Comparison of ENCODE assay signal across 19 mouse cellular contexts in genomic region chrX:31158534-31159085, GRCm38 (mm10). TPM values are rescaled to one million over a fixed set of nuclear protein-coding genes. Genes with fewer than 3 reads are reported as not detected.
"Had no signal": no experiment of that assay in that cellular context is flagged by ENCODE, and none has a peak within 500 bp of the region (broad histone marks: within the 10 kb centered on the region; RNA-seq: fewer than 3 reads in every experiment).

No protein-coding gene starts in this region.

RNA-seq across cellular contexts. Expression of gene Btbd35f29, which starts 41.1 kb away (rescaled TPM):
- total RNA-seq: layer of hippocampus, adult 18-20 months; layer of hippocampus, postnatal 14 days; left cerebral cortex, adult 8-10 months; left cerebral cortex, postnatal 14 days; left cerebral cortex, postnatal 4 days; megakaryocyte progenitor cell, adult 5-6 weeks had no signal
- polyA plus RNA-seq: kidney, embryonic 16.5 days; limb, embryonic 12.5 days; limb, embryonic 15.5 days; liver, embryonic 12.5 days; liver, embryonic 15.5 days; lung, embryonic 15.5 days; midbrain, embryonic 12.5 days; midbrain, embryonic 15.5 days; neural tube, embryonic 14.5 days; small intestine, adult 2 months; spleen, adult 2 months; stomach, embryonic 14.5 days; thymus, postnatal 0 days had no signal
